14 mouse cellular contexts compared by ENCODE assay signal in the genomic region with DNA sequence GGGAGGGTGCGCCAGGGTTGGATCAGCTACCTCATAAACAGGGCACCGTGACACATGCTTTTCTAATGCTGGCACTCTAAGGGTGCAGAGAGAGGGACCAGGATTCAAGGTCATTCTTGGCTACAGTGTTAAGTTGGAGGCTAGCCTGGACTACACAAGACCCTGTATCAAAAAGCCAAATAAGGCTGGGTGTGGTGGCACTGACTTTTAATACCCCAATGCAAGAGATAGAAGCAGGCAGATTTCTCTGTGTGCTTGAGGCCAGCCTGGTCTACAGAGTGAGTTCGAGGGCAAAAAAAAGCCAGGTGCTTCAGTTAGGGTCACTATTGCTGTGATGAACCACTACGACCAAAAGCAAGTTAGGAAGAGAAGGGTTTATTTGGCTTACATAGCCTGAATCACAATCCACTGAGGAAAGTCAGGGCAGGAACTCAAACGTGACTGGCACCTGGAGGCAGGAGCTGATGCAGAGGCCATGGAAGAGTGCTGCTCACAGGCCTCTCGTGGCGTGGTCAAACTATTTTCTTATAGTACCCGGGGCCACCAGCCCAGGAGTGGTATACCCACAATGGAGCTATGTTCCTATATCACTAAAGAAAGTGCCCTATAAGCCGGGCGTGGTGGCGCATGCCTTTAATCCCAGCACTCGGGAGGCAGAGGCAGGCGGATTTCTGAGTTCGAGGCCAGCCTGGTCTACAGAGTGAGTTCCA. TPM values are rescaled to one million over a fixed set of nuclear protein-coding genes. Genes with fewer than 3 reads are reported as not detected.
DNase-seq lines count a peak whose midpoint lies in the region; ATAC-seq and TF ChIP-seq lines count a peak whose summit lies in the region.
"Had no signal": no experiment of that assay in that cellular context is flagged by ENCODE, and none has a peak within 500 bp of the region (broad histone marks: within the 10 kb centered on the region; RNA-seq: fewer than 3 reads in every experiment).

No protein-coding gene starts in this region.

- H3K4me2 ChIP-seq in heart, postnatal 0 days (ENCODE audit: low read depth, low read length), result peak overlapping the region; percentile 25; the same call in 1 of the 2 replicates
- H3K4me2 ChIP-seq in liver, embryonic 12.5 days, result peak overlapping the region; percentile 31
- H3K4me2 ChIP-seq: embryonic facial prominence, embryonic 13.5 days; midbrain, embryonic 13.5 days had no signal

- peaks cover 6% of the 10 kb centered on the region; the same call in 1 of the 2 replicates for H3K27me3 ChIP-seq in heart, postnatal 0 days (ENCODE audit: control insufficient read depth, insufficient read depth, low read length)
- H3K27me3 ChIP-seq in thymus, adult 2 months (ENCODE audit: control insufficient read depth, insufficient read depth, low read length), result no peaks in the 10 kb centered on the region
- 0 out of 2 replicates have a peak, but pooled peaks cover 4% of the 10 kb centered on the region for H3K27me3 ChIP-seq in liver, embryonic 12.5 days (replicated peaks)

- no peaks in the 10 kb centered on the region for H3K4me1 ChIP-seq in heart, postnatal 0 days (ENCODE audit: control insufficient read depth, insufficient read depth)
- peaks cover 23% of the 10 kb centered on the region for H3K4me1 ChIP-seq in thymus, adult 2 months (replicated peaks; ENCODE audit: control insufficient read depth, insufficient read depth, low read length)
- H3K4me1 ChIP-seq in liver, embryonic 12.5 days, result peaks cover 43% of the 10 kb centered on the region

- TF ChIP-seq POLR2A in thymus, adult 2 months (IDR thresholded peaks at IDR 0.05; ENCODE audit: control insufficient read depth, extremely low read depth, insufficient read depth, low read length, poor library complexity), result no peak

- no peak for TF ChIP-seq EP300 in heart, postnatal 0 days (IDR thresholded peaks at IDR 0.05; ENCODE audit: low read depth)

- H3K9ac ChIP-seq in heart, postnatal 0 days (replicated peaks; ENCODE audit: low read depth, low read length), result no peak overlapping the region
- no peak overlapping the region for H3K9ac ChIP-seq in liver, embryonic 12.5 days
- H3K9ac ChIP-seq: embryonic facial prominence, embryonic 13.5 days; midbrain, embryonic 13.5 days had no signal

- no peaks in the 10 kb centered on the region for H3K36me3 ChIP-seq in heart, postnatal 0 days (replicated peaks; ENCODE audit: control insufficient read depth, insufficient read depth, low read length)
- H3K36me3 ChIP-seq in thymus, adult 2 months (ENCODE audit: control insufficient read depth, insufficient read depth, low read length), result peaks cover 21% of the 10 kb centered on the region; the same call in 1 of the 2 replicates
- H3K36me3 ChIP-seq in liver, embryonic 12.5 days, result no peaks in the 10 kb centered on the region
- H3K36me3 ChIP-seq: embryonic facial prominence, embryonic 13.5 days; midbrain, embryonic 13.5 days had no signal

- 86% methylated on average over 13 of the region's 14 CpGs for WGBS in heart, postnatal 0 days
- WGBS in thymus, adult 2 months, result 38% methylated on average over 14 of the region's 14 CpGs
- WGBS in liver, embryonic 12.5 days (ENCODE audit: insufficient replicate concordance), result 46% methylated on average over 14 of the region's 14 CpGs

- H3K4me3 ChIP-seq in heart, postnatal 0 days (ENCODE audit: low read depth, low read length), result peak overlapping the region; percentile 0; the same call in 1 of the 2 replicates
- peak overlapping the region; percentile 89 for H3K4me3 ChIP-seq in thymus, adult 2 months (ENCODE audit: control insufficient read depth, insufficient read depth, low read length)
- peak overlapping the region; percentile 27; the same call in 1 of the 2 replicates for H3K4me3 ChIP-seq in liver, embryonic 12.5 days
- H3K4me3 ChIP-seq: embryonic facial prominence, embryonic 13.5 days; midbrain, embryonic 13.5 days had no signal

- DNase-seq in heart, postnatal 0 days (ENCODE audit: low spot score), result no peak
- no peak for DNase-seq in heart, postnatal 4 days
- no peak for DNase-seq in thymus, adult 2 months
- no peak for DNase-seq in thymus, adult 18-20 months
- DNase-seq in layer of hippocampus, postnatal 10 days (ENCODE audit: low spot score in 2 of 2), result no peak
- no peak for DNase-seq in Muller cell, postnatal 12 days (ENCODE audit: inconsistent ontology term)
- DNase-seq: cerebellum, adult 18-20 months; kidney, adult 9 months; right cerebral cortex, postnatal 25 days had no signal

- no peak for TF ChIP-seq CTCF in heart, postnatal 0 days (IDR thresholded peaks at IDR 0.05; ENCODE audit: low read depth)
- no peak for TF ChIP-seq CTCF in thymus, adult 2 months (IDR thresholded peaks at IDR 0.05; ENCODE audit: borderline replicate concordance, control insufficient read depth, extremely low read depth, insufficient read depth, low read length, poor library complexity)

- H3K27ac ChIP-seq in heart, postnatal 0 days (ENCODE audit: low read depth), result peak overlapping the region; percentile 38; the same call in 1 of the 2 replicates
- peak overlapping the region; percentile 90 for H3K27ac ChIP-seq in thymus, adult 2 months (ENCODE audit: control insufficient read depth, insufficient read depth, low read length)
- peak overlapping the region; percentile 77 for H3K27ac ChIP-seq in liver, embryonic 12.5 days
- H3K27ac ChIP-seq: embryonic facial prominence, embryonic 13.5 days; midbrain, embryonic 13.5 days had no signal

- no peaks in the 10 kb centered on the region for H3K9me3 ChIP-seq in heart, postnatal 0 days (replicated peaks; ENCODE audit: control insufficient read depth, low read length)
- H3K9me3 ChIP-seq in liver, embryonic 12.5 days (replicated peaks), result no peaks in the 10 kb centered on the region
- H3K9me3 ChIP-seq: embryonic facial prominence, embryonic 13.5 days; midbrain, embryonic 13.5 days had no signal

- no peak for ATAC-seq in heart, postnatal 0 days (ENCODE audit: insufficient read depth, low read depth)
- no peak for ATAC-seq in liver, embryonic 12.5 days
- ATAC-seq: activated CD4-positive, CD25-positive, alpha-beta regulatory T cell, adult 4 months; hindbrain, embryonic 16.5 days; midbrain, embryonic 13.5 days had no signal

RNA-seq across cellular contexts. Expression of a gene that starts 4.7 kb away (rescaled TPM):
- 1.5 and 3.0 TPM in 2 replicates for total RNA-seq in heart, postnatal 0 days (2014; rRNA removed; ENCODE audit: low replicate concordance)
- 8.9 and 9.8 TPM in 2 replicates for polyA plus RNA-seq in heart, postnatal 0 days (2015; fragmentation: Nextera tagmentation; extraction: Ambion mirVana)
- 1 to 10 TPM; 7.1 to 7.5 TPM for total RNA-seq in heart, postnatal 4 days (2021)
- polyA plus RNA-seq in thymus, adult 2 months (2012; rRNA removed), result 180 and 194 TPM in 2 replicates
- 41.0 and 41.3 TPM in 2 replicates for polyA plus RNA-seq in liver, embryonic 12.5 days (2016; fragmentation: Nextera tagmentation; extraction: Ambion mirVana)
- 1 to 10 TPM; 4.2 to 4.3 TPM for total RNA-seq in layer of hippocampus, postnatal 10 days (2021)

RNA-seq across cellular contexts. Expression of a gene that starts 9.8 kb away (rescaled TPM):
- total RNA-seq in heart, postnatal 0 days (2014; rRNA removed; ENCODE audit: low replicate concordance), result 1.4 and 3.9 TPM in 2 replicates
- 0.31 and 0.55 TPM in 2 replicates for polyA plus RNA-seq in heart, postnatal 0 days (2015; fragmentation: Nextera tagmentation; extraction: Ambion mirVana)
- total RNA-seq in heart, postnatal 4 days (2021), result 1 to 10 TPM; 2.5 to 3.3 TPM
- polyA plus RNA-seq in thymus, adult 2 months (2012; rRNA removed), result 7.6 and 9.1 TPM in 2 replicates
- polyA plus RNA-seq in liver, embryonic 12.5 days (2016; fragmentation: Nextera tagmentation; extraction: Ambion mirVana), result 1.3 and 1.5 TPM in 2 replicates
- total RNA-seq in layer of hippocampus, postnatal 10 days (2021), result 10 to 100 TPM; 91.8 to 96.1 TPM
- polyA plus RNA-seq: activated CD4-positive, CD25-positive, alpha-beta regulatory T cell, adult 4 months had no signal

RNA-seq across cellular contexts. Expression of a gene that starts 49.2 kb away (rescaled TPM):
- 29.8 and 66.1 TPM in 2 replicates for total RNA-seq in heart, postnatal 0 days (2014; rRNA removed; ENCODE audit: low replicate concordance)
- 54.2 and 56.5 TPM in 2 replicates for polyA plus RNA-seq in heart, postnatal 0 days (2015; fragmentation: Nextera tagmentation; extraction: Ambion mirVana)
- total RNA-seq in heart, postnatal 4 days (2021), result 10 to 100 TPM; 50.1 to 53.5 TPM
- 146 and 182 TPM in 2 replicates for polyA plus RNA-seq in thymus, adult 2 months (2012; rRNA removed)
- 36.5 and 42.4 TPM in 2 replicates for polyA plus RNA-seq in liver, embryonic 12.5 days (2016; fragmentation: Nextera tagmentation; extraction: Ambion mirVana)
- total RNA-seq in layer of hippocampus, postnatal 10 days (2021), result 10 to 100 TPM; 73.3 to 93.0 TPM

RNA-seq across cellular contexts. Expression of a gene that starts 49.4 kb away (rescaled TPM):
- total RNA-seq in heart, postnatal 0 days (2014; rRNA removed; ENCODE audit: low replicate concordance), result 42.1 and 51.4 TPM in 2 replicates
- polyA plus RNA-seq in heart, postnatal 0 days (2015; fragmentation: Nextera tagmentation; extraction: Ambion mirVana), result 44.1 and 45.8 TPM in 2 replicates
- 10 to 100 TPM; 22.9 to 24.5 TPM for total RNA-seq in heart, postnatal 4 days (2021)
- polyA plus RNA-seq in thymus, adult 2 months (2012; rRNA removed), result 56.0 and 65.3 TPM in 2 replicates
- polyA plus RNA-seq in liver, embryonic 12.5 days (2016; fragmentation: Nextera tagmentation; extraction: Ambion mirVana), result 35.1 and 36.8 TPM in 2 replicates
- total RNA-seq in layer of hippocampus, postnatal 10 days (2021), result 10 to 100 TPM; 20.5 to 20.9 TPM

Comparison
In these comparisons a context has a peak if more than half of its experiments do, and no peak if none do; other contexts are left out.
1. H3K27ac ChIP-seq: peak in every context shown above with its lines; median percentile 90 in thymus, adult 2 months; 77 in liver, embryonic 12.5 days; 38 in heart, postnatal 0 days.
2. H3K4me3 ChIP-seq: peak in every context shown above with its lines; median percentile 89 in thymus, adult 2 months; 27 in liver, embryonic 12.5 days; 0 in heart, postnatal 0 days.
3. RNA of a gene that starts 9.8 kb away (total RNA-seq): 91.8 to 96.1 TPM in layer of hippocampus, postnatal 10 days; 1.4 to 3.9 TPM in heart, postnatal 0 days and 2.5 to 3.3 TPM in heart, postnatal 4 days; every median in the first group is over 10 times any median in the second.